Comparison of ENCODE assay signal across 8 mouse cellular contexts in the genomic region with DNA sequence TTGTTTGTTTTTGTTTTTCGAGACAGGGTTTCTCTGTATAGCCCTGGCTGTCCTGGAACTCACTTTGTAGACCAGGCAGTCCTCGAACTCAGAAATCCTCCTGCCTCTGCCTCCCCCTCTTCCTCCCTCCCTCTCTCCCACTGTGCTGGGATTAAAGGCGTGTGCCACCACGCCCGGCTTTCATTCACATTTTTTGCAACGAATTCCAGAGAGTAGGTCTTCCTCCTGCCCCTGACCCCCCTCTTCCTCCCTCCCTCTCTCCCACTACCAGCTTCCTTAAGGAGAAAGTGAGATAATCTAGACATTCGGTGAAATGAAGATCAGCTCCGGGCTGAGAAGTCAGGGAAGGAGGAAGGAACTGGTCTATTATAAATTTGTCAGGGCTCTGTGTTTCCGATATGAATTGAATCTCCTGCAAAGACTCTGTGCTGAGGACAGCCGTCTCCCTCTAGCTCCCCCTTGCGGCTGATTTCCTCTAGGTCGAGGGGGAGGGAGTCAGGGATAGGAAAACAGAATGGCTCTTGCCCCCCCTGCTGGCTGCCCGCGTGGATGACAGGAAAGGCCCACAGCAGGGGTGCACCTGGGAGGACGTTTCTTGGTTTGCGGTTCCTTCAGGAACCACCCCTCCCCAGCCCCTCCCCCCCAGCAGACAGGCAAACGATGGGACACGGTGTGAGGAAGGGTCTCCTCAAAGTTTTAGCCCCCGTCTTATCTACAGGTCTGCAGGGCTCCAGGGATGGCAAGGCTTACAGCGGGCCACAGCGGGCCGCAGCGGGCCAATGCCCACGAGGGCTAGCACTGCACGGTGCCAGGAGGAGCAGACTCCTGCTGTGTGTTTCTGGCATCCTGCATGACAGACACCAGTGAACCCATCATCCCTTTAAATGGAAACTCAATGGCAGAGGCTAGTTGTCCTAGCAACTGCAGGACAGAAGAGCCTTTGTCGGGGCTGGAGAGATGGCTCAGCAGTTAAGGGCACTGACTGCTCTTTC. TPM values are rescaled to one million over a fixed set of nuclear protein-coding genes. Genes with fewer than 3 reads are reported as not detected.
A peak's percentile ranks its signal among the peaks of the same experiment; 100 is the strongest.
DNase-seq lines count a peak whose midpoint lies in the region; ATAC-seq and TF ChIP-seq lines count a peak whose summit lies in the region.

No protein-coding gene starts in this region.

- H3K27ac ChIP-seq in cerebellum, adult 2 months (ENCODE audit: insufficient read depth, low read length) = no peak overlapping the region
- no peak overlapping the region for H3K27ac ChIP-seq in lung, embryonic 14.5 days (ENCODE audit: low read depth)
- H3K27ac ChIP-seq in olfactory bulb, adult 2 months (ENCODE audit: insufficient read depth, low read depth, low read length) = no peak overlapping the region

- WGBS in cerebellum, adult 2 months = 8% methylated on average over 26 of the region's 26 CpGs
- 19% methylated on average over 26 of the region's 26 CpGs for WGBS in lung, embryonic 14.5 days
- 14% methylated on average over 26 of the region's 26 CpGs for WGBS in olfactory bulb, adult 2 months

- no peak overlapping the region for H3K9ac ChIP-seq in lung, embryonic 14.5 days

- peak; percentile 99 for TF ChIP-seq CTCF in cerebellum, adult 2 months (IDR thresholded peaks at IDR 0.05; ENCODE audit: borderline replicate concordance, insufficient read depth, low read depth, low read length)
- peak; percentile 99 for TF ChIP-seq CTCF in lung, embryonic 14.5 days (IDR thresholded peaks at IDR 0.05; ENCODE audit: low read depth)
- TF ChIP-seq CTCF in olfactory bulb, adult 2 months (IDR thresholded peaks at IDR 0.05; ENCODE audit: insufficient read depth, low read depth, low read length) = peak; percentile 100

- ATAC-seq in hematopoietic stem cell, adult 5-6 weeks (replicated peaks in 1 of 2; ENCODE audit: insufficient read depth in 1 of 2, low FRiP score in 2 of 2, low TSS enrichment in 1 of 2, low read depth in 1 of 2, poor library complexity in 2 of 2, severe bottlenecking in 2 of 2) = peak; percentile 99 to 100
- peak; percentile 94 for ATAC-seq in lung, embryonic 14.5 days (ENCODE audit: insufficient read depth)

- TF ChIP-seq POLR2A in cerebellum, adult 2 months (IDR thresholded peaks at IDR 0.05; ENCODE audit: borderline replicate concordance, insufficient read depth, low read length) = no peak
- TF ChIP-seq POLR2A in olfactory bulb, adult 2 months (IDR thresholded peaks at IDR 0.05; ENCODE audit: insufficient read depth, low read depth, low read length) = no peak

- H3K27me3 ChIP-seq in cerebellum, adult 2 months (ENCODE audit: control insufficient read depth, insufficient read depth, low read length) = no peaks in the 10 kb centered on the region
- no peaks in the 10 kb centered on the region for H3K27me3 ChIP-seq in lung, embryonic 14.5 days (ENCODE audit: insufficient read depth, low read length)

- no peaks in the 10 kb centered on the region for H3K4me1 ChIP-seq in cerebellum, adult 2 months (ENCODE audit: control insufficient read depth, insufficient read depth, low read length)
- no peaks in the 10 kb centered on the region for H3K4me1 ChIP-seq in lung, embryonic 14.5 days (ENCODE audit: insufficient read depth)
- peaks cover 4% of the 10 kb centered on the region for H3K4me1 ChIP-seq in olfactory bulb, adult 2 months (ENCODE audit: control insufficient read depth, insufficient read depth, low read length)

- no peaks in the 10 kb centered on the region for H3K36me3 ChIP-seq in lung, embryonic 14.5 days (ENCODE audit: insufficient read depth)

- peak; percentile 80 for DNase-seq in MEL-GATA-1-ER (ENCODE audit: extremely low read depth, low read depth)
- peak; percentile 92 to 96 for DNase-seq in cerebellum, adult 2 months
- peak; percentile 94 for DNase-seq in forelimb bud, embryonic 11.5 days (ENCODE audit: low read depth, low spot score)
- DNase-seq in layer of hippocampus, adult 8-10 months (ENCODE audit: low spot score in 2 of 2) = peak; percentile 87 to 96
- peak; percentile 98 for DNase-seq in lung, embryonic 14.5 days
- peak; percentile 81 to 85 for DNase-seq in thymus, adult 18-20 months

- H3K9me3 ChIP-seq in lung, embryonic 14.5 days (ENCODE audit: low read depth, low read length) = no peaks in the 10 kb centered on the region

- peak overlapping the region; percentile 48 for H3K4me3 ChIP-seq in cerebellum, adult 2 months (replicated peaks; ENCODE audit: insufficient read depth, low read depth, low read length)
- H3K4me3 ChIP-seq in lung, embryonic 14.5 days (ENCODE audit: low read depth, low read length) = no peak overlapping the region
- no peak overlapping the region for H3K4me3 ChIP-seq in olfactory bulb, adult 2 months (ENCODE audit: insufficient read depth, low read depth, low read length)

- peak overlapping the region; percentile 29 for H3K4me2 ChIP-seq in lung, embryonic 14.5 days

RNA-seq across cellular contexts. Expression of gene Fkbp4, which starts 41.3 kb away (rescaled TPM):
- 249 and 256 TPM in 2 replicates for polyA plus RNA-seq in cerebellum, adult 2 months (2012; rRNA removed)
- total RNA-seq in hematopoietic stem cell, adult 5-6 weeks (2017) = 211 and 308 TPM in 2 replicates
- 100 to 1,000 TPM; 101 to 133 (median 115) TPM for total RNA-seq in layer of hippocampus, adult 8-10 months (2022)
- polyA plus RNA-seq in lung, embryonic 14.5 days (2014; fragmentation: Nextera tagmentation; extraction: Ambion mirVana) = 434 and 450 TPM in 2 replicates
- polyA plus RNA-seq in olfactory bulb, adult 2 months (2012; ENCODE audit: insufficient read depth, insufficient read length, low replicate concordance, missing spikeins) = not detected in 2 replicates

RNA-seq across cellular contexts. Expression of gene Pzp, which starts 46.8 kb away (rescaled TPM):
- polyA plus RNA-seq in cerebellum, adult 2 months (2012; rRNA removed) = not detected in 2 replicates
- not detected in 2 replicates for total RNA-seq in hematopoietic stem cell, adult 5-6 weeks (2017)
- not detected for total RNA-seq in layer of hippocampus, adult 8-10 months (2022)
- 0.04 and 0.18 TPM in 2 replicates for polyA plus RNA-seq in lung, embryonic 14.5 days (2014; fragmentation: Nextera tagmentation; extraction: Ambion mirVana)
- not detected in 2 replicates for polyA plus RNA-seq in olfactory bulb, adult 2 months (2012; ENCODE audit: insufficient read depth, insufficient read length, low replicate concordance, missing spikeins)

RNA-seq across cellular contexts. Expression of gene Itfg2, which starts 55.0 kb away (rescaled TPM):
- 48.1 and 52.5 TPM in 2 replicates for polyA plus RNA-seq in cerebellum, adult 2 months (2012; rRNA removed)
- total RNA-seq in hematopoietic stem cell, adult 5-6 weeks (2017) = 32.2 and 51.9 TPM in 2 replicates
- 10 to 100 TPM; 27.9 to 35.5 (median 29.1) TPM for total RNA-seq in layer of hippocampus, adult 8-10 months (2022)
- 32.6 and 41.4 TPM in 2 replicates for polyA plus RNA-seq in lung, embryonic 14.5 days (2014; fragmentation: Nextera tagmentation; extraction: Ambion mirVana)
- not detected in 2 replicates for polyA plus RNA-seq in olfactory bulb, adult 2 months (2012; ENCODE audit: insufficient read depth, insufficient read length, low replicate concordance, missing spikeins)
